Mouse (Mus musculus): ENCODE data around the gene Pofut1. TPM values are rescaled to one million over a fixed set of nuclear protein-coding genes. Genes with fewer than 3 reads are reported as not detected.

The Pofut1 gene
- polyA plus RNA-seq, 1 experiment from 2014 or later, result 1.4 TPM

GRCm38 (mm10) chr2:153218516-153218915 is 22.8 kb upstream of the Pofut1 start:
- no peak for DNase-seq
- Histone ChIP-seq H3K4me1 (ENCODE audit: insufficient read depth) (peaks cover 28% of the 10 kb centered on the region), H3K4me3 (ENCODE audit: low read depth, low read length) (no peak overlapping the region), H3K27ac (ENCODE audit: low read depth) (no peak overlapping the region), H3K9ac (replicated peaks) (no peak overlapping the region), H3K4me2 (ENCODE audit: low read depth, low read length) (no peak overlapping the region), H3K27me3 (ENCODE audit: insufficient read depth, low read length) (no peaks in the 10 kb centered on the region), H3K36me3 (replicated peaks; ENCODE audit: insufficient read depth, low read length) (no peaks in the 10 kb centered on the region), H3K9me3 (ENCODE audit: low read length) (no peaks in the 10 kb centered on the region)
- WGBS (ENCODE audit: insufficient replicate concordance), result 71% methylated on average over 3 of the region's 3 CpGs
- ATAC-seq, result no peak
- TF ChIP-seq CTCF (IDR thresholded peaks at IDR 0.05; ENCODE audit: low read depth) (no peak), EP300 (IDR thresholded peaks at IDR 0.05; ENCODE audit: low read depth) (no peak)

DNA sequence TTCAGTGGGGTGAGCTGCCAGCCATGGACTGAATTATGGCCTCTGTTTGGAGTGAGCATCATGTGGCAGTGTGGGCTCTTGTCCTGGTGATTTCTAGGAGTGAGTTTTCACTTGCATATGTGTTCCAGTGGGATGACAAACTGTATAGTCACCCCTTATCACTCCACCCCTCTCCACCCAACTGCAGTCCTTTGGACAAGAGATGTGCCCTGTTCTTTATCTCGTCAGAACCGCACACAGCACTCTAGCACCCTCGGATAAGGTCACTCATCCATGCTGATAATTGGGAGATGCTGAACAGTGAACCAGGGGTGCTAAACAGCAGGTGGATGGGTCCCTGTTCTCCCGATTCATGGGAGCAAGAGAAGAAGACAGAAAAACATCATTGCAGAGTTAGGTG is 19.7 kb upstream of the Pofut1 start:
- TF ChIP-seq EP300 (IDR thresholded peaks at IDR 0.05; ENCODE audit: low read depth) (peak; percentile 92), CTCF (IDR thresholded peaks at IDR 0.05; ENCODE audit: low read depth) (no peak)
- H3K27me3 ChIP-seq (ENCODE audit: insufficient read depth, low read length), result no peaks in the 10 kb centered on the region
- peak overlapping the region; percentile 66; the same call in 1 of the 2 replicates for H3K27ac ChIP-seq (ENCODE audit: low read depth)
- H3K4me1 ChIP-seq (ENCODE audit: insufficient read depth), result peaks cover 39% of the 10 kb centered on the region
- 0 out of 2 replicates have a peak overlapping the region, but pooled peaks have one; percentile 6 for H3K9ac ChIP-seq (replicated peaks)
- ATAC-seq (peak; percentile 70), DNase-seq (no peak)
- no peaks in the 10 kb centered on the region for H3K36me3 ChIP-seq (replicated peaks; ENCODE audit: insufficient read depth, low read length)
- no peak overlapping the region; the same call in 1 of the 2 replicates for H3K4me3 ChIP-seq (ENCODE audit: low read depth, low read length)
- no peaks in the 10 kb centered on the region for H3K9me3 ChIP-seq (ENCODE audit: low read length)
- H3K4me2 ChIP-seq (ENCODE audit: low read depth, low read length), result peak overlapping the region; percentile 63
- 59% methylated on average over 4 of the region's 4 CpGs for WGBS (ENCODE audit: insufficient replicate concordance)

DNA sequence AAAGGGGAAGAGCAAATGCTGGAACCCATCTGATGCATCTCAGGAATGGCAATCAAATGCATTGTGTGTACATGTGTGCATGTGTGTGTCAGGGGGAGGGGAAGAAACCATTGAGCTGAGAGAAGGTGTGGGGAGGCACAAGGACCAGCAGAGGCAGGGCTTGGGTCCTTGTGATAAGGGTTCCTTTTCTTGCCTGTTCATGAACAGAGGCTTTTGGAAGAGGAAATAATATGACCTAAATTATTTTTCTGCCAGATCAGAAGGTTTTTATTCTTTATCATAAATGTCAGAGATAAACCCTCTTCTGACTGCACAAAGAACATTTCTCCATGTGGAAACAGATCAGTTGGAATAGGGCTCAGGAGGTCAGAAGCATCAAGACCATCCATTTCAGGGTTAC is 19.2 kb upstream of the Pofut1 start:
- Histone ChIP-seq H3K36me3 (replicated peaks; ENCODE audit: insufficient read depth, low read length) (no peaks in the 10 kb centered on the region), H3K9me3 (ENCODE audit: low read length) (no peaks in the 10 kb centered on the region), H3K9ac (replicated peaks) (no peak overlapping the region), H3K4me1 (ENCODE audit: insufficient read depth) (peaks cover 43% of the 10 kb centered on the region), H3K27me3 (ENCODE audit: insufficient read depth, low read length) (no peaks in the 10 kb centered on the region), H3K4me3 (ENCODE audit: low read depth, low read length) (no peak overlapping the region), H3K4me2 (ENCODE audit: low read depth, low read length) (peak overlapping the region; percentile 63), H3K27ac (ENCODE audit: low read depth) (peak overlapping the region; percentile 66; the same call in 1 of the 2 replicates)
- no peak for ATAC-seq
- TF ChIP-seq EP300 (IDR thresholded peaks at IDR 0.05; ENCODE audit: low read depth) (no peak), CTCF (IDR thresholded peaks at IDR 0.05; ENCODE audit: low read depth) (no peak)
- DNase-seq, result no peak

- Histone ChIP-seq H3K9ac (replicated peaks) (no peak overlapping the region), H3K9me3 (ENCODE audit: low read length) (no peaks in the 10 kb centered on the region), H3K4me1 (ENCODE audit: insufficient read depth) (peaks cover 47% of the 10 kb centered on the region), H3K4me3 (ENCODE audit: low read depth, low read length) (no peak overlapping the region), H3K36me3 (replicated peaks; ENCODE audit: insufficient read depth, low read length) (no peaks in the 10 kb centered on the region), H3K27ac (ENCODE audit: low read depth) (no peak overlapping the region; the same call in 1 of the 2 replicates), H3K4me2 (ENCODE audit: low read depth, low read length) (0 out of 2 replicates have a peak overlapping the region, but pooled peaks have one; percentile 63), H3K27me3 (ENCODE audit: insufficient read depth, low read length) (no peaks in the 10 kb centered on the region)
- WGBS (ENCODE audit: insufficient replicate concordance), result 65% methylated on average over 2 of the region's 2 CpGs
- TF ChIP-seq EP300 (IDR thresholded peaks at IDR 0.05; ENCODE audit: low read depth) (no peak), CTCF (IDR thresholded peaks at IDR 0.05; ENCODE audit: low read depth) (no peak)
- DNase-seq (no peak), ATAC-seq (no peak)
These were observed 18.8 kb upstream of the Pofut1 start for GRCm38 (mm10) chr2:153222566-153222965.

- no peaks in the 10 kb centered on the region for H3K9me3 ChIP-seq (ENCODE audit: low read length)
- peaks cover 21% of the 10 kb centered on the region for H3K36me3 ChIP-seq (replicated peaks; ENCODE audit: insufficient read depth, low read length)
- peak; percentile 41 for DNase-seq
- no peaks in the 10 kb centered on the region for H3K27me3 ChIP-seq (ENCODE audit: insufficient read depth, low read length)
- ATAC-seq, result peak; percentile 10; the same call in 1 of the 2 replicates
- H3K9ac ChIP-seq (replicated peaks), result peak within 1 kb of the TSS; percentile 69
- peaks cover 52% of the 10 kb centered on the region for H3K4me1 ChIP-seq (ENCODE audit: insufficient read depth)
- TF ChIP-seq EP300 (IDR thresholded peaks at IDR 0.05; ENCODE audit: low read depth) (no peak), CTCF (IDR thresholded peaks at IDR 0.05; ENCODE audit: low read depth) (no peak)
- 4% methylated on average over 31 of the region's 31 CpGs for WGBS (ENCODE audit: insufficient replicate concordance)
- peak within 1 kb of the TSS; percentile 2; the same call in 1 of the 2 replicates for H3K27ac ChIP-seq (ENCODE audit: low read depth)
- H3K4me3 ChIP-seq (ENCODE audit: low read depth, low read length), result peak within 1 kb of the TSS; percentile 57
- H3K4me2 ChIP-seq (ENCODE audit: low read depth, low read length), result peak within 1 kb of the TSS; percentile 88
These were observed 16.3 kb upstream of the Pofut1 start, which contains the start of gene Tspyl3 for GRCm38 (mm10) chr2:153224946-153225594. Tspyl3 (minus strand) TSS chr2:153225441.

DNA sequence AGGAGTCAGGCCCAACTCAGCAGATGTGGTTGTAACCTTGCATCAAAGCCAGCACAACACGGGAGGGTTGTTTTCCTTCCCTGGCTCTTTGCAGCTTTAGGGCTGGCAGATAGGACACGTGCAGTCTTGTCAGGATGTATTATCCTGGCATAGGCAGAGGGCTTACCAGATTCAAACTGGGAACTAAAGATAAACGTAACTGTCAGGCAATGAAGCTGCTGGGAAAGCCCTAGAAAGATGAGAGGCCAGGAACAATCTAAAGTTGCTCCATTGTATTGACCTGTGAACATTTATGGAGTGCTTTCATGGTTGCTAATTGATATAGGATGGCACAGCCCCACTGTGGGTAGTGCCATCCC is 15.8 kb upstream of the Pofut1 start:
- WGBS (ENCODE audit: insufficient replicate concordance), result 12% methylated on average over 3 of the region's 3 CpGs
- H3K27ac ChIP-seq (ENCODE audit: low read depth), result peak overlapping the region; percentile 2; the same call in 1 of the 2 replicates

More for the DNA sequence above, 15.8 kb upstream of the Pofut1 start:
- peak overlapping the region; percentile 57 for H3K4me3 ChIP-seq (ENCODE audit: low read depth, low read length)
- peaks cover 26% of the 10 kb centered on the region for H3K36me3 ChIP-seq (replicated peaks; ENCODE audit: insufficient read depth, low read length)
- peaks cover 50% of the 10 kb centered on the region for H3K4me1 ChIP-seq (ENCODE audit: insufficient read depth)
- TF ChIP-seq CTCF (IDR thresholded peaks at IDR 0.05; ENCODE audit: low read depth), result no peak
- peak; percentile 53; the same call in 1 of the 2 replicates for TF ChIP-seq EP300 (IDR thresholded peaks at IDR 0.05; ENCODE audit: low read depth)
- no peak overlapping the region; the same call in 1 of the 2 replicates for H3K9ac ChIP-seq (replicated peaks)
- 0 out of 2 replicates have a peak, but pooled peaks have one; percentile 5 for ATAC-seq
- DNase-seq, result no peak
- no peaks in the 10 kb centered on the region for H3K27me3 ChIP-seq (ENCODE audit: insufficient read depth, low read length)
- peak overlapping the region; percentile 88 for H3K4me2 ChIP-seq (ENCODE audit: low read depth, low read length)
- H3K9me3 ChIP-seq (ENCODE audit: low read length), result no peaks in the 10 kb centered on the region
